Mouse (Mus musculus): ENCODE measurements at regions not wholly inside any gene's neighbourhood (a gene's known extent, or its start where the extent isn't known, plus 50 kb on each side); places are given as distances from the start of the nearest gene placed in this dataset.

DNA sequence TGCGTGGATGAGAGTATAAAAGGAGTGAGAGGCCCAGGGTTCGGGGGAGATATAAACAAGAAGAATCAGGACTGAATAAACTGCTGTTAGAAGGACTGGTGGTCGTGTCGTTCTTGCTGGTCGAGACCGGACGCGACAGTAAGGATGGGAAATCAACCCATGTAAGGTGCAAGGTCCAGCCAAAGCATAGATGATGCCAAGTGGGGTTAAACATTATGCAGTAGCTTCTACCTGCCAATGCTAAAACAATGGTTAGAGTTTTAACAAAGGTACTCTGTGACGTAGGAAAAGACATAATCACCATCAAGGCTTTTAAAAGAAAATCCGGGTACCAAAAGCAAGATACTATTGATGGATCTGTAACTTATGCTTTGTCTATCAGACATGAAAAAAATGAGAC, 58.4 kb upstream of the Tmc1 start:
- no peak for DNase-seq (ENCODE audit: low spot score)

DNA sequence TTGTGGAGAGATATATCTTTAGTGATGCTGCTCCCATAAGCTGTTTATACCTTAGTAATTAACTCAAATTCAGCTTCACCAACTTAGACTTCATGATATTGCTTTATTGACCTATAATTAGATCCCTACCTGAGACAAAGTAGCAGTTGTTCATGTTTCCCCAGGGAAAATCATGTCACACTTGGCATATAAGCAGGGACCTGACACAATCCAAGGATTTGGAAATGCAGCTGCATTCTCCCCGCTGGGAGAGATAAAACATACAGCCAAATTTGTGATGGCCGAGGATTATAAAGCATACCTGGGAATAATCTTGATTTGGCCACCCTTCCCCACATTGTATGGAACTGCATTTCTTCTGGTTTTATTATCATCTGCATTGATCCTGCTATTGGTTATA, 55.6 kb upstream of the Tmc1 start:
- no peak for DNase-seq (ENCODE audit: low spot score)

DNA sequence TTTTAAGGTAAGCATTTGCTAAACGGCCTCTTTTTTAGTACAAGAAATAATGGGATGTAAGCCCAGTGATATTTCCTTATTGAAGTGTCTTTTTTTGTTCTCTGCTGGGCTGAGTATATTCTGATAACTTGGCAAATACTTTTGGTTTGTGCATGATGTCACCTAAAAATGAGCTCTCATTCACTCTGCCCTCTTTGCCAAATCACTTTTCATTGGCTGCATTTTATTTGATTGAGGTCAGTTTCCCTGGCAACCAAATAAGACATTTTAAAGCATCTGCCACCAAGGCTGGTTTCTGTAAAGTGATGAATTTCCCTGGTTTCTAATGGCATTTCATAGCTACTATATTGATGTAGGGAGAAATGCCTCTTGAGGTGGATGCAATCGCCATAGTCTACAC, 50.4 kb upstream of the Tmc1 start:
- no peak for DNase-seq (ENCODE audit: low spot score)
